Mouse (Mus musculus): ENCODE data around the gene Dpp3.

- TF ChIP-seq CTCF (IDR thresholded peaks at IDR 0.05; ENCODE audit: extremely low read depth, insufficient read depth, insufficient read length, insufficient replicate concordance): no peak
- peak; percentile 43 for TF ChIP-seq POLR2A (IDR thresholded peaks at IDR 0.05; ENCODE audit: low read depth, low read length)
Observed at GRCm38 (mm10) chr19:4878405-4879323, 49.4 kb downstream of the Dpp3 start, which contains the start of gene Zdhhc24.

Data from spleen, adult 2 months (tissue).